Mouse (Mus musculus): ENCODE results near the gene Dnah3.
A peak's percentile ranks its signal among the peaks of the same experiment; 100 is the strongest.

DNA sequence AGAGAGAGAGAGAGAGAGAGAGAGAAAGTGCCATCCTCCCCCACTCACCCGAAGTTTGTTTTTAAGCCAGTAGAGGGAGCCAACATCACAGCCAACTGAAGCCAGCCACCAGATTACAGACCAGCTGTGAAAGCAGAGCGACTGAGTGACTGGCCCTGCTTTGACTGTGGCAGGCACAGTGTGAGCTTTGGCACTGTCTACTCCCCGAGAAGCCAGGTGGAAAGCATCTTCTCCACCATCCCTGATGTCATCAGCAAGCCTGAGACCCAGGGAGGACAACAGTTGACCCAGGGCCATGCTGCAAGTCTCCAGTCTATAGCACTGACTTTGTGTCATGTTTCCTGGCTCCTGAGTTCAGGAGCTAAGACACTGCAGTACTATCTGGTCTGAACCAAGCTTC, 29.8 kb upstream of the Dnah3 start:
- TF ChIP-seq CTCF (IDR thresholded peaks at IDR 0.05; ENCODE audit: control insufficient read depth, insufficient read depth, low read length) = peak; percentile 44; the same call in 1 of the 2 replicates
- no peak for TF ChIP-seq POLR2A (IDR thresholded peaks at IDR 0.05; ENCODE audit: borderline replicate concordance, control insufficient read depth, low read depth, low read length)
